Mouse (Mus musculus) cerebellum, adult 8-10 months (tissue): Measurements from ENCODE around the gene Klf13.
A peak's percentile ranks its signal among the peaks of the same experiment; 100 is the strongest.

ENCODE experiments used
- DNase-seq: peaks from one replicate; pipeline ENCODE4 v3.0.0; 2022

Gene Klf13

DNA sequence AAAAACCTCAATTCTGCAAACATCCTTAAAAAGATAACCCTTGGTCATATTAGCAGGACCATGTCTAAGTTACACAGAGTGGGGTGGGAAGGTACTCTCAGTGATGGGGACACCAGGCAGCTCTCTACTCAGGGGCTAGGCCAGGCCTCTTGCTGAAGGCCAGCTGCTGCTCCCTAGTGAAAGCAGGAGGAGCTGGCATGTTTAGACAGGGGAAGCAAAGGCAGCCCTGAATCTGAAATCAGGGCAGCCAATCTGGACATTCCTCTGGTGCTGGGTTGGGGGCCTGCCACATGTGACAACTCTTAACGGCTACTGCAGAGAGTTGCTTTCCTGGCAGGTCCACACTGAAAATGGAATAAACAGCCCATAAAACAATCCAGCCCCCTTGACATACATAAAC, 14.6 kb downstream of the Klf13 start:
- DNase-seq: no peak

DNA sequence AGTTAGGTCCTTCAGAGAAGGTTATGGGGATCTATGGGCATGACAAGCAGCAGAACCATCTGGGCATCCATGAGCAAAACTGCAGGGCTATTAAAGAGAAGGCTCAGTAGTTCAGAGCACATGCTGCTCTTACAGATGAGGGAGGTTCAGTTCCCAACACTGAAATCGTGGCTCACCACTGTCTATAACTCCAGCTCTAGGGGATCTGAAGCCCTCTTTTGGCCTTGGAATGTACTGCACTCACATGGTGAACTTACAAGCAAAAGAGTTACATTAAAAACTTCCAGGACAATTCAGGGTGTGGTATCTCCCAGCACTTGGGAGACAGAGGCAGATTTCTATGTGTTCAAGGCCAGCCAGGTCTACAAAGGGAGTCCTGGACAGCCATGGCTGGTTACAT, 15.7 kb downstream of the Klf13 start:
- no peak for DNase-seq

DNA sequence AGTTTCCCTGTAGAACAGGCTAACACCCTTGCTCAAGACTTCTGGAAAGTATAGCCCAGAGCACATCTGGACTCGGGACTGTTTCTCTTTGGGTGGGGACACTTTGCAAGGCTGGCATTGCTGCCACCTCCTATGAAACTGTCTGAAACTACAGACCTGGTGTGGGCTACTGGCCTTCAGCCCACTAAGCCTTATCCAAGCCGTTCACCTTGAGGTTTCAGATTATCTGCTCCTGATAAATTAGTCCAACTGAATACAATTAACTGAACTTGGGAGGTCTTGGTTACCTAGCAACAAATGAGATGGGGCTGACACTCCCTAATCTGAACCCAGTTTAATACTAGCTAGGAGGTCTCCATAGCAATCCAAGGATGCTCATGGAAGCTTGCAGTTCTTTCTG, 16.1 kb downstream of the Klf13 start:
- DNase-seq: no peak

GRCm38 (mm10) chr7:63921909-63922562, 16.7 kb downstream of the Klf13 start:
- DNase-seq: no peak

DNA sequence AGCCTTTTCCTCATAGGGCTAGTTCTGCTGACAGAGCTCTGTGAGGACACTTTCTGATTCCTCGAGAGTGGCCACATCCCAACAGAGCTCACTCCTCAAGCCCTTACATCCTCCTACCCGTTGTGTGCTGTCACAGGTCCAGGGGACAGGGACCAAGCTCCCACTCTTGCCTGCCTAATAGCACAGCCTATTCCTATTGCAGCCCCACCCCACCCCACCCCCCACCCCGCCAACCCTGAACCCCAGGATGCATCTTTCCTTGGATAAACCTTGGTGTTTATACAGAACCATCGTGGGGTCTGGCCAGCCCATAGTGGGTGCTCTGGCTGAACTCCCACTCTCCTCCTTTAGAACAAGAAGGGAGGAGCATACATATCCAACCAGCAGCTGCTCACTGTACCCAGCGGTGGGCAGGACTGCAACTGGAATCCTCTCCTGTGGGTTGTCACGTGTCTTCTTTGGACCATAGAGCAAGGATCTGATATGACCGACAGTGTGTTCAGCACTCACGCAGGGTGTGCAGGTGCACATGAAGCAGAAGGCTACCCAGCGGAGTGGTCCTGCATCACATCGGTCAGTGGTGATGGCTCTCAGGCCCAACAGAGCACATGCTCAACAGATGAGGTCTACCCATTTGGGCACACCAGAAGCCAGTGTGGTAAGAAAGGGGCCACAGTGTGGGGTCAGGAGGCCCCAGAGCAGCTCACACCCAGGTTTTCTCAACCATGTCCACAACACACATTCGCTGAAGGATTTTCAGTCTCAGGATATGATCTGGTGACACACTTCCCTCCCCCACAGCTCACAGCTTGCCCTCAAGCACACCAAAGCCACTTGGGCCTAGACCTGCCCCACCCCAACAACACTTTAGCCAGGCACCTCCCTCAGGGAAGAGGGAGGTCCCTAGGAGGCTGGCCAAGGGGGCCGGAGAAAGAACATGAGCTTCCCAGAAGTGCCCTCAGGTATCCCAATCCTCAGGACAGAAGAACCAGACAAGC, 19.6 kb downstream of the Klf13 start:
- DNase-seq: no peak

- DNase-seq: peak; percentile 59
Measured at GRCm38 (mm10) chr7:63917693-63918092, 21.0 kb downstream of the Klf13 start.

GRCm38 (mm10) chr7:63916268-63916907, 22.3 kb downstream of the Klf13 start, which contains the start of gene E030018B13Rik:
TSS of gene E030018B13Rik (plus strand) at chr7:63916857.
- DNase-seq: peak; percentile 57

DNA sequence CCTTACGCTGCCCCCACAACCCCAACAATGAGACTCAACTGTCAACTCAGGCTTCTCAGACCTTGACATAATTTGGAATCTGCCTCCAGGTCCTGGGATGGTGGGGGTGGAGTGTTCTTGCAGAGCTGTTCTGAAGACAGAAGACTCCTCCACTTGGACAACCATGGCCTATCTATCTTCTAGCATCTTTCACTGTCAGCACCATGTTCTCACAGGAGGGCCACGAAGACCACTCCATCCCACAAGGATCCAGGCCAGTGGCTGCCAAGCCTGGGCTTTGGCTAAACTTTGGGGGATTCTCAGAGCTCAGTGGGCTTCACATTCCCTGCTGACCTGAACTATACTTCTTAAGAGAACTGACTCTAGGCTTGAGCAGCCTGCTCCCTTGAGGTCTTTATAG, 23.8 kb downstream of the Klf13 start:
- no peak for DNase-seq

DNA sequence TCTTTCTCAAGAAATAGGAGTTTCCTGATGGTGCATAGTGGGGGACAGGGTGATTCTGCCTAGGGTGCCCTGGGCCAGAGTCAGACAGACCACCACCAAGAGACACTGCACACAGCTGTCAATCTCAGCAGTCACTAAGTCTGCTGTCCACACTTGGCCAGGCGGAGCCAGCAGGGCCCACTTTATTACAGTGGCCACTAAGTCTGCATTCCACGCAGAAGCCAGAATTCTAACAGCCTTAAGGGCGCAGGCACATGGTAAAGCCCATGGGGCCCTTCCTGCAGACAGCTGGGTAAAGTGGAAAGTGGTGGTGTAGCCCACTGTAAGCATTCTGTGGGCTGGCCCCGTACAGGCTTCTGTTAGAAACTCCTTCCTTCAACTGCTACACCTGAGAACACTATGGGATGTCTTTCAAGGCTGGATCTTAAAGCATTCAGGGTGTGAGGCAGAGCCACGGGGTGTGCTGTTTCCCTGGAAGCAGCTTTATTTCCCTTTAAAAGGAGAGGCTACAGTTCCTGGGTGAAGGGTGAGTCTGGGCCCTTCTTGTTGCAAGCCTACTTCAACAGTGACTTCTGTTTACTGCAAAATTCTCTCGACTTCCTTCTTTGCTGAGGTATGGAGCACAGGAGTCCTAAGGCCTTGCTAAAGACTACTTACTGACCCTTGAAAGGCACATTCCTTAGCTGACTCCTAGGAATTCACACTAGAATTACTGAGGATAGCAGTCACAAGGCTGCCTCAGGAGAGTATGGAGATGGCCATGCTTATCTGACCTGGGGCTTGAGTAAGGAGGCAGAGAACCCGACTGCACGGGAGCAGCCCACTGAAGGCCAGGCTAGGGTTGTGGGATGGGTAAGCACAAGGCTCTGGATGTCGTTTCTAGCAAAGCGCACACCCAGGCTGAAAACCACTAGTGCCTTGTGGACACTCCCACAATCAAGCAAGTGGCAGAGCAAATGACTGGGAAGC, 24.7 kb downstream of the Klf13 start:
- no peak for DNase-seq

DNA sequence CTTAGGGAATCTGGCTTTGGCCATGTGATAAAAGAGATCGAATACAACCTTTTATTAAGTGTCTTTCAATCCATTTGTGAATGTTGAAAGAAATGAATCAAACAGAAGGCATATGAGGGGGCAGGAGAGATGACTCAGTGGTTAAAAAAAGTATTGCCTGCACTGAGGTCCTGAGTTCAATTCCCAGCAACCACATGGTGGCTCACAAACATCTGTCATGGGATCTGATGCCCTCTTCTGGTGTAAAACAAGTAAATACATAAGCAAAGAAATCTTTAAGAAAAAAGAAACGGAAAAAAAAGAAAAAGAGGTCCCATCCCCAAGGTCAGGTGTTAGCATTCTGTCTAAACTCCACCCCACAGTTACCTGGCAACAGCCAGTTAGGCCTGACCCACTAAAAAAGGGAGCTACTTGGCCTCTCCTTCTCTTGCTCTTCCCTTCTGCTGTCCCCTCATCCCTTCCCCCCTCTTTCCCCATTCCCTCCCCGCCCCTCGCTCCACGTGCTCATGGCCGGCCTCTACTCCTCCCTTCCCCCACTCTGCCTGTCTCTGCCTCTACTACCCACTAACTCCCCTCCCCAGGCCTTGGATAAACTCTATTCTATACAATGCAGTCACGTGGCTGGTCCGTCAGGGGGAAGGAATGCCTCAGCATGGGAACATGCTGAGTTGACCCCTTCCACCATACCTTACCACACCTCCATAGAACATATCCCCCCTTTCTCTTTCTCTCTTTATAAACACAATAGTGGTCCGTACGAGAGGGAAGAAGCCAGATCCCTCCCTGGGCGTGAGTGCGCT, 25.6 kb downstream of the Klf13 start:
- no peak for DNase-seq

DNA sequence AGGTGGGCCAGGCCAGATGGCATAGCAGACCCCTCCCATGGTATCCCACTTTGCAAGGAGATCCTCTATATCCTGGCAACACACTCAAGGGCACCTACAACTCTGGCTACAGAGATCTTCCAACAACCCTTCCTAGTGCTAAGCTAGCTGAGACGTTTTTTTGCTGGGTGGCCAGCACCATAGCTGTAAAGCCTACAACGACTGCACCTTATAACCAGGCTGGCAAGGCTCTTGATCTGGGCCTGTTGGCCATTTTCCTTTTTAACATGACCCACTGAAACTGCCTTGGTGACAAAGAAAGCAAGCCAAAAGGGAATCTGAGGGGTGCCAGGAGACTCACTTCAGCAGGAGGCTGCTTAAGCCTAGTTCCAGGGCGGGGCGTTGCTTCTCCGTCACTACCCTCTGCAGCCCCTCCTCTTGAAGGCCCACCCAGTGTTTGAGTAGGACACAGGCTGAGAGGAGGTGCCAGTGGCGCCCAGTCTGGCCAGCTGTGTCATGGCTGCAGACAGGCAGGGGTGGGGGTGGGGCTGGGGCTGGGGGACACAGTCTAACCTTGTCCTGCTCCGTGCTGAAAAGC, 26.4 kb downstream of the Klf13 start:
- DNase-seq: no peak

DNA sequence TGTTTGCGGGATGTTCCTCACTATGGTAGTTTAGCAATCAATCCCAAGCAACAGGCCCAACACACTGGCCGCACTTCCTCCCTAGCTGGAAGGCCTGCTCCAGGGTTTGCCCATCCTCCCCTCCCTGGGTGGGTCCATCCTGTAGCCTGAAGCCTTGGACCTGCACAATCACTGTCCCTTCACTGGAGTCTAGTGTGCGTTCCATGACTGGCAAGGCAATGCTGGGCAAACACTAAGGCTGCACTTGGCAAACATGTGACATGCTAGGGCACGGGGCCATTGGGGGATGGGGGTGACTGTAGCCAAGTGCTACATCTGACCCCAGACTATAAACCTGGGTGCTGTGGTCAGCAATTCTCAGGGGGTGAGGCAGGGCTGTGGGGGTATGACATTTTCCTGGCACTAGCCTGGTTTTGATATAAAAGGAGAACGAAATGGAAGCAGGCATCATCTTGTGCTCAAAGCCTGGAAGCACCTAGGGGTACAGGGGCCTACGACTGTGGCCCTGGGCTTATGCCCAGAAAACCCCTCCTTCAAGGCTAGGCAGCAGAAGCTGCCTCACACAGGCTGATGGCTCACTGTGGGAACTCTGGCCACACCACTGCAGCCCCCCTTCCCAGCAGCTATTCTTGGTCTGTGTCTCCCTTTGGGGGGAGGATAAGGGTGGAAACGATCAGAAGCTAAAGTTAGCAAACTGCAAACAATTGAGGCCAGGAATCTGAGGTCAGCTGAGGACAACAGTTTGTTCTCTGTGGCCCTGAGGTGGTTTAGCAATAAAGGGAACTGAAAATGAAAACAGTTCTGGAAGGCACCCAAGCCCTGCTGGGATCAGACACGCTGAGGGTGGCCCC, 27.1 kb downstream of the Klf13 start:
- DNase-seq: peak; percentile 68

- DNase-seq: no peak
Measured at GRCm38 (mm10) chr7:63910912-63911311, 27.8 kb downstream of the Klf13 start.

GRCm38 (mm10) chr7:63910225-63910624, 28.5 kb downstream of the Klf13 start:
- no peak for DNase-seq

GRCm38 (mm10) chr7:63908496-63909285, 30.0 kb downstream of the Klf13 start:
- no peak for DNase-seq

- peak; percentile 72 for DNase-seq
Measured at GRCm38 (mm10) chr7:63907778-63908495, 30.8 kb downstream of the Klf13 start.

DNA sequence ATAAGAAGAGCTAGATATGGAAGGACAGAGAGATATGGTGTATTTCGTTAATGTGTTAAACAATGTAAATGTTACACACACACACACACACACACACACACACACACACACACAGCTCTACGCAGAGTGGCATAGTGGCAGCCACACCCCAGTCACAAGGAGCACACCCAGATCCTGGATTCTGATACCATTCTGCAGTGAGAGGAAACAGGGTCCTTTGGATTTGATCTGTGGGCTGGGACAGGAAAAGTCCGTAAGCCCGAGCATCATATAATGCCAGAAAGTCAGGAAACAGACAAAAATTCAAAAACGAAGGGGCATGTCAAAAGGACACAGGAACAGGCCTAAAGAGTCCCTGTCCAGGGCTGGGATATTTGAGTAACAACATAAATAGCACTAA, 33.1 kb downstream of the Klf13 start:
- no peak for DNase-seq

- DNase-seq: no peak
Measured at GRCm38 (mm10) chr7:63905190-63905589, 33.5 kb downstream of the Klf13 start.
